Mouse (Mus musculus) liver, embryonic 12.5 days (tissue): Measurements from ENCODE around the gene Tnfrsf23. TPM values are rescaled to one million over a fixed set of nuclear protein-coding genes. Genes with fewer than 3 reads are reported as not detected.

Experiments
- ATAC-seq: fragments of 200-750 bp; cut with Nextera tagmentation; 2 replicates; pipeline ENCODE4 v1.8.0; 2017; ENCODE audit warnings: moderate number of reproducible peaks, mild to moderate bottlenecking, moderate library complexity
- H3K27ac ChIP-seq: fragments of 300-500 bp; sonication (generic); 2 replicates; pipeline ENCODE4 v1.5.1; 2016; ENCODE audit warnings: mild to moderate bottlenecking
- H3K27me3 ChIP-seq: fragments of 300-500 bp; sonication (generic); replicated peaks from 2 replicates; pipeline ENCODE4 v1.6.1; 2016; ENCODE audit warnings: mild to moderate bottlenecking, moderate library complexity
- H3K36me3 ChIP-seq: fragments of 300-500 bp; sonication (generic); 2 replicates; pipeline ENCODE4 v1.6.1; 2016; ENCODE audit warnings: mild to moderate bottlenecking, moderate library complexity
- H3K4me1 ChIP-seq: fragments of 300-500 bp; sonication (generic); 2 replicates; pipeline ENCODE4 v1.6.1; 2016
- H3K4me2 ChIP-seq: fragments of 300-500 bp; sonication (generic); 2 replicates; pipeline ENCODE4 v1.6.1; 2016; ENCODE audit warnings: mild to moderate bottlenecking, moderate library complexity
- H3K4me3 ChIP-seq: fragments of 300-500 bp; sonication (generic); 2 replicates; pipeline ENCODE4 v1.5.1; 2016; ENCODE audit warnings: mild to moderate bottlenecking, moderate library complexity
- H3K9ac ChIP-seq: fragments of 300-500 bp; sonication (generic); 2 replicates; pipeline ENCODE4 v1.6.1; 2016; ENCODE audit warnings: mild to moderate bottlenecking, moderate library complexity
- H3K9me3 ChIP-seq: fragments of 300-500 bp; sonication (generic); replicated peaks from 2 replicates; pipeline ENCODE4 v1.6.1; 2016; ENCODE audit warnings: mild to moderate bottlenecking, moderate library complexity
- WGBS: fragments of 180-500 bp; shearing (Covaris S2); methylation state at CpG from one replicate; pipeline ENCODE4 v1.1.7; 2016; ENCODE audit not compliant: insufficient replicate concordance; 5-methylcytosine and 5-hydroxymethylcytosine counted together
- polyA plus RNA-seq: library from polyadenylated mRNA; unstranded; fragments of >200 nt; fragmentation: Nextera tagmentation; extraction: Ambion mirVana; gene quantifications from 2 replicates; pipeline ENCODE4 v1.2.1, GENCODE M21; 2016

The Tnfrsf23 gene
- polyA plus RNA-seq, 1 experiment from 2014 or later, result 0.14 TPM

DNA sequence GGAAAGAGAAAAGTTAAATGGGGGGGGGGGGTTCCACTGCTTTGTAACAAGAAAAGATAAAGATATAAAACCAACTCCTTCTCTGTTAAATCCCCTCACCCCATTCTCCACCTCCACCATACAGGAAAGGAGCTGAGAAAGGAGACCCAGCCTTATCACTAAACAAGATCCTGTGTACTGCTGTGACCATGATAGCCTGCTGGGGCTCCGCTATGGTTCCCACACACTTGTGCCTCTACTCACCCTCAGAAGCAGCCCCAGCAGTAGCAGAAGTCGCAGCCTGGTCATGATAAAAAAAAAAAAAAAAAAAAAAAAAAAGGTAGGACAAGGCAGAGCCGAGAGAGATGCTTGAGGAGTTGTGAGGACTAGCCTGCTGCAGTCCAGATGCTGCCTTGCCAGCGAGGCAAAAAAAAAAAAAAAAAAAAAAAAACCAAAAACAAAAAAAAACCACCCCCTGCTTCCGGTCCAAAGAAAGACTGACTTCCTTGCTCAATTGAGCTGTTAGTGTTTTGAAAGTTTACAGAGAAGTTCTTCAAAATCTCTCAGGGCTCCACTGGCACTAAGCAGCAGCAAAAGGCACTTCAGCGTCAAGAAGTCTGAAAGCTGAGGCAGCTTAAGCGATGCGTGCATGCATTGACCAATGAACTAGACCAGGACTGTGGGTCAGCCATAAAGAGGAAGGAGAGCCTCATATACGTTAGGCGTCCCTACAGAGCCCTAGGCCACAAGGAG lies 58.0 kb downstream of the Tnfrsf23 start:
- Histone ChIP-seq H3K9me3 (no peaks in the 10 kb centered on the region), H3K4me1 (no peaks in the 10 kb centered on the region), H3K9ac (no peak overlapping the region), H3K4me3 (no peak overlapping the region), H3K27ac (0 out of 2 replicates have a peak overlapping the region, but pooled peaks have one; percentile 30), H3K36me3 (no peaks in the 10 kb centered on the region), H3K27me3 (peaks cover 2% of the 10 kb centered on the region; the same call in 1 of the 2 replicates), H3K4me2 (peak overlapping the region; percentile 12; the same call in 1 of the 2 replicates)
- ATAC-seq, result no peak
- WGBS, result 26% methylated on average over 10 of the region's 10 CpGs

DNA sequence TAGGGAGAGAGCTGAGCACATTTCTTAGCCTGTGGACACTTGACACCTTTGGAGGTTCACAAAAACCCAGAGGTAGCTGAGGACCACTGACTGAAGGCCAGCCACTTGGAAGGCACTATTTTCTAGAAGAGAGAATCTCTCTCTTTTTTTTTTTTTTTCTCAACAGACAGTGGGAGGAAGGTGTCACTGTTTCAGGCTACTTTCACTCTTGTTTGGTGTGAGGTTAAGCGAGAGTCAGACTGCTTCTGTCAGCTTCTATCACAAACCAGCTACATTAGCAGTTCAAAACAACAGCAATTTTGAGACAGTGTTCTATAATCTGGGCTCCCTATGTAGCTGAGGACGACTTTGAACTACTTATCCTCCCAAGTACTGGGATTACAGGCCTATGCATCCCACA lies 59.5 kb downstream of the Tnfrsf23 start:
- H3K9me3 ChIP-seq, result no peaks in the 10 kb centered on the region
- H3K4me1 ChIP-seq, result no peaks in the 10 kb centered on the region
- ATAC-seq, result no peak
- H3K27me3 ChIP-seq, result peaks cover 2% of the 10 kb centered on the region; the same call in 1 of the 2 replicates
- no peak overlapping the region for H3K9ac ChIP-seq
- no peaks in the 10 kb centered on the region for H3K36me3 ChIP-seq
- H3K4me2 ChIP-seq, result no peak overlapping the region
- no peak overlapping the region for H3K4me3 ChIP-seq
- H3K27ac ChIP-seq, result no peak overlapping the region
- whole genome bisulfite sequencing, result 35% methylated on average over 2 of the region's 2 CpGs

DNA sequence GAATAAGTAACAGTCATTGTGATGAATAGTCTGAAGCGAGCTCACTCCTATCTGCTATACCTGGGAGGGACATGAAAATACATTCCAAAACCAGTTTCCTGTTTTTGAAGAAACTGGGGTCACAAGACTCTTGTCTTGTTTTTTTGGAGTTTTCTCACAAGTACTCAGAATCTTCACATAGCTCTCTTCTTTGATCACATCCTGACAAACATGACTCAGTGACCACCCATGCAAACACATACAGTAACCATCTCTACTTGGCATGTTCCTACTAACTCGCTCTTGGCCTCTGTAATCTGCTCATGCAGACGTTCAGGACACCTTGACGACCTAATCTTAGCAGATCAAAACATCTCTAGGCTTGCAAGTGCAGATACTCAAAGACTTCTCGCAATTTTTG lies 60.5 kb downstream of the Tnfrsf23 start:
- no peak overlapping the region for H3K4me3 ChIP-seq
- H3K9me3 ChIP-seq, result no peaks in the 10 kb centered on the region
- peaks cover 2% of the 10 kb centered on the region; the same call in 1 of the 2 replicates for H3K27me3 ChIP-seq
- H3K4me2 ChIP-seq, result no peak overlapping the region
- H3K27ac ChIP-seq, result no peak overlapping the region
- H3K36me3 ChIP-seq, result no peaks in the 10 kb centered on the region
- ATAC-seq, result no peak
- 38% methylated on average over 5 of the region's 5 CpGs for WGBS
- H3K9ac ChIP-seq, result no peak overlapping the region
- H3K4me1 ChIP-seq, result no peaks in the 10 kb centered on the region

DNA sequence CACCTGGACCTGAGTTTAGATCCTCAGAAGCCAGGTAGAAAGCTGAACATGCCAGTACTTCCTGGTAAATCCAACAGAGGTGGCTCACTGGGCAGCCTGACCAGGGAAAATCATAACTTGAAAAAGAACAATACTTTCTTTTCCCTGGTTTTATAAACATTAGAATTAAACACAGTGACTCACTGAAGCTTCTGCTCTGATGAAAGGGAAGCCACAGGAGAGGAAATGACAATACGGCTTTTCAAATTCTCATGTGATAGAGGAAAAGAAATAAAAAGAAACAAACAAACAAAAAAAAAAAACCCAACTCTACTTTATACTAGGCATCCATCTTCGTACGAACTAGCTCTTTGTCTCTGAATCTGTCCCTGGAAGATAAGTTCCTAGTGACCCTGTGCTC lies 61.1 kb downstream of the Tnfrsf23 start:
- H3K9ac ChIP-seq, result no peak overlapping the region
- no peak overlapping the region for H3K27ac ChIP-seq
- no peaks in the 10 kb centered on the region for H3K9me3 ChIP-seq
- no peak overlapping the region for H3K4me3 ChIP-seq
- ATAC-seq, result no peak
- H3K4me1 ChIP-seq, result no peaks in the 10 kb centered on the region
- 58% methylated on average over 3 of the region's 3 CpGs for WGBS
- no peaks in the 10 kb centered on the region for H3K36me3 ChIP-seq
- H3K27me3 ChIP-seq, result 0 out of 2 replicates have a peak, but pooled peaks cover 2% of the 10 kb centered on the region
- H3K4me2 ChIP-seq, result no peak overlapping the region

DNA sequence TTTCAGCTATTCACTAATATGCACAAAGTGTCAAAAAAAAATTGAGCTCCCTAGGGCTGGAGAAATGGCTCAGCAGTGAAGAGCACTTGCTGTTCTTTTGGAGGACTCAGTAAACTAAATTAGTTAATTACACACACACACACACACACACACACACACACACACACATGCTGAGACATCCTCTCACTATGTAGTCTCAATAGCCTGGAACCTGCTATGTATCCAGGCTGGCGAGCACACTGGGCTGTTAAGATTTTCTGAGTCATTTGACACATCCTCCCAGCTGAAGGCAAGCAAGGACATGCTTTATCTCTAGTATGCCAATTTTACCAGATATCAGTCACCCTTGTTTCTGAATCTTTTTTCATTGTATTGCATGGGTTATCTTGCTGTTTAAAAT lies 64.7 kb downstream of the Tnfrsf23 start:
- Histone ChIP-seq H3K27me3 (peaks cover 7% of the 10 kb centered on the region; the same call in 1 of the 2 replicates), H3K4me2 (no peak overlapping the region), H3K36me3 (no peaks in the 10 kb centered on the region), H3K4me1 (no peaks in the 10 kb centered on the region), H3K9ac (no peak overlapping the region), H3K9me3 (no peaks in the 10 kb centered on the region), H3K27ac (no peak overlapping the region), H3K4me3 (no peak overlapping the region)
- ATAC-seq, result no peak
- WGBS, result 53% methylated on average over 1 of the region's 1 CpGs

Other genes with a start within 250 kb of the Tnfrsf23 start
- 434 and 450 TPM in 2 replicates for gene Cdkn1c, start 224.8 kb downstream of the Tnfrsf23 start, polyA plus RNA-seq
- gene Slc22a18, start 212.1 kb downstream of the Tnfrsf23 start, polyA plus RNA-seq, result 4.5 and 5.1 TPM in 2 replicates
- gene Phlda2, start 182.7 kb downstream of the Tnfrsf23 start, polyA plus RNA-seq, result 18.1 and 18.5 TPM in 2 replicates
- 129 and 131 TPM in 2 replicates for gene Nap1l4, start 136.8 kb downstream of the Tnfrsf23 start, polyA plus RNA-seq
- 79.5 and 83.4 TPM in 2 replicates for gene Cars, start 85.8 kb downstream of the Tnfrsf23 start, polyA plus RNA-seq
- gene Tnfrsf26, start 57.1 kb downstream of the Tnfrsf23 start, polyA plus RNA-seq, result 0.58 and 0.61 TPM in 2 replicates
- gene Tnfrsf22, start 36.2 kb downstream of the Tnfrsf23 start, polyA plus RNA-seq, result 1.3 and 1.5 TPM in 2 replicates
- 4.7 and 4.8 TPM in 2 replicates for gene Osbpl5, start 71.1 kb upstream of the Tnfrsf23 start, polyA plus RNA-seq
- gene Mrgprg, start 81.1 kb upstream of the Tnfrsf23 start, polyA plus RNA-seq, result not detected in 2 replicates
- gene Mrgpre, start 98.6 kb upstream of the Tnfrsf23 start, polyA plus RNA-seq, result 0.20 and 0.33 TPM in 2 replicates
- gene Nadsyn1, start 137.0 kb upstream of the Tnfrsf23 start, polyA plus RNA-seq, result 8.3 and 8.6 TPM in 2 replicates
- gene Dhcr7, start 137.3 kb upstream of the Tnfrsf23 start, polyA plus RNA-seq, result 47.9 and 48.6 TPM in 2 replicates
- not detected in 2 replicates for gene Gm498, start 181.0 kb upstream of the Tnfrsf23 start, polyA plus RNA-seq